Mouse (Mus musculus) urinary bladder, postnatal 25 days (tissue): ENCODE results near the gene Gpx4.

ENCODE experiments used
- DNase-seq: peaks from one replicate; pipeline ENCODE4 v3.0.0; 2022; ENCODE audit warnings: low spot score

Gene Gpx4

GRCm38 (mm10) chr10:80047041-80047565, at the start of gene Gpx4:
TSS of gene Gpx4 (plus strand) at chr10:80047166.
- DNase-seq = no peak

- no peak for DNase-seq
Measured at GRCm38 (mm10) chr10:79997819-79998218, 49.1 kb upstream of the Gpx4 start.

DNA sequence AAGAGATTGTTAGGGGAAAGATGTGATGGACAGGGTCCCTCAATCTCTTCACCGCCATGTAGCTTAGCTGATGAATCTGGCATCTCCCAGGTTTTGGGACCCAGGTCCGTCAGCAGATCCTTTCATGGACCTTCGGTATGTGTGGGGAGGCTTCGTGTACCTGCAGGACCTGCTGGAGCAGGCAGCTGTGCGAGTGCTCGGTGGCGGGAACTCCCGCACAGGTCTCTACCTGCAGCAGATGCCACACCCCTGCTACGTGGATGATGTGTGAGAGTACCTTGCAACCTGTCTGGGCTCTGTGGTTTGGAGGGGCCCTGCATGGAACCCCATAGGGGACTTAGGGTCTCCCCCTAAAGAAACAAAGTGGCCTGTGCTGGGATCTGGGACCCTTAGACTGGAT, 45.0 kb upstream of the Gpx4 start:
- DNase-seq = no peak

GRCm38 (mm10) chr10:80002829-80003228, 44.1 kb upstream of the Gpx4 start:
- DNase-seq = no peak

- DNase-seq = no peak
Measured at GRCm38 (mm10) chr10:80003374-80004232, 43.4 kb upstream of the Gpx4 start.

- no peak for DNase-seq
Measured at GRCm38 (mm10) chr10:80004233-80004705, 42.7 kb upstream of the Gpx4 start.

DNA sequence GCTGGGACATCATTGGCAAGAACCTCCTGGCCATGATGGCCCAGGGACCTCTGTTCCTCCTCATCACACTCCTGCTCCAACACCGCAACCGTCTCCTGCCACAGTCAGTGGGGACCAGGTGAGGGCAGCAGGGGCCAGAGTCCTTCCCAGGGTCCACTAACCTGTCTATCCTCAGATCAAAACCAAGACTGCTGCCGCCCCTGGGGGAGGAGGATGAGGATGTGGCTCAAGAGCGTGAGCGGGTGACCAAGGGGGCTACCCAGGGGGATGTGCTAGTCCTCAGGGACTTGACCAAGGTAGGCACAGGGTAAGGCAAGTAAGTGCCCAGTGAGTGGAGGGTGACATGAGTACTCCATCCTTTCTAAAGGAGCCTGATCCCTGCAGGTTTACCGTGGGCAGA, 35.2 kb upstream of the Gpx4 start:
- DNase-seq = no peak

DNA sequence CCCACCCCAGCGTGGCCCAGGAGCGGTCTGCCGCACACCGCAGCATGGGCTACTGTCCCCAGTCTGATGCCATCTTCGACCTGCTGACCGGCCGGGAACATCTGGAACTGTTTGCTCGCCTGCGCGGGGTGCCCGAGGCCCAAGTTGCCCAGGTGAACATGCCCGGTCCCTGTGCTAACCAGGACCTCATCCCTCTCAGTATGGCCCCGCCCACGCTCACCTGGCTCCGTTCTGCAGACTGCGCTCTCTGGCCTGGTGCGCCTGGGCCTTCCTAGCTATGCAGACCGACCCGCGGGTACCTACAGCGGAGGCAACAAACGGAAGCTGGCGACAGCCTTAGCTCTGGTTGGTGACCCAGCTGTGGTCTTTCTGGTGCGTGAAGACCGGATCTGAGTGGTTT, 33.4 kb upstream of the Gpx4 start:
- no peak for DNase-seq

DNA sequence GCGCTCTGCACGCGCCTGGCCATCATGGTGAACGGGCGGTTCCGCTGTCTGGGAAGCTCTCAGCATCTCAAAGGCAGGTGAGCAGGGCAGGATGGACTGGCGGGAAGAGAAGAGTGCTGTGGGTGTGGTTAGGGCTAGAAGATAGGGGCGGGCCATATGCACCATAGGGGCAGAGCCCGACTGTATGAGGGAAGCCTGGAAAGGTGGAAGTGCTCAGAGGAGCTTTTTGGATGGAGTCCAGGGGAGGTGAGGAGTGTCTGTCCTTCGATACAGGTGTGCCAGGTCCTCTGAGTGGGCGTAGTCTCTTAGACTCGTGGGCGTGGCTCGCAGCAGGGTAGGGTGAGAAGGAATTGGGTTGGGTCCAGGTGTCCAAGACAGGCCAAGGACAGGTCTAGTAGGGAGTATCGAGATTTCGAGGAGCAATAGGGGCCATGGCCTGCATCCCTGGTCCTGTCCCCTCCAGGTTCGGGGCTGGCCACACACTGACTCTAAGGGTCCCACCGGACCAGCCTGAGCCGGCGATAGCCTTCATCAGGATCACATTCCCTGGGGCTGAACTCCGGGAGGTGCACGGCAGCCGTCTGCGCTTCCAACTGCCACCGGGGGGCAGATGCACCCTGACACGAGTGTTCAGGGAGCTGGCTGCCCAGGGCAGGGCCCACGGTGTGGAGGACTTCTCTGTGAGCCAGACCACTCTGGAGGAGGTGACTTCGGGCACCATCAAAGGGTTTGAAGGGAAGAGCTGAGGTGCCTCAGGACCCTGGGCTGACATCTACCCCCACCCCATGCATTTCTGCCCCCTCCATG, 32.3 kb upstream of the Gpx4 start:
- no peak for DNase-seq

DNA sequence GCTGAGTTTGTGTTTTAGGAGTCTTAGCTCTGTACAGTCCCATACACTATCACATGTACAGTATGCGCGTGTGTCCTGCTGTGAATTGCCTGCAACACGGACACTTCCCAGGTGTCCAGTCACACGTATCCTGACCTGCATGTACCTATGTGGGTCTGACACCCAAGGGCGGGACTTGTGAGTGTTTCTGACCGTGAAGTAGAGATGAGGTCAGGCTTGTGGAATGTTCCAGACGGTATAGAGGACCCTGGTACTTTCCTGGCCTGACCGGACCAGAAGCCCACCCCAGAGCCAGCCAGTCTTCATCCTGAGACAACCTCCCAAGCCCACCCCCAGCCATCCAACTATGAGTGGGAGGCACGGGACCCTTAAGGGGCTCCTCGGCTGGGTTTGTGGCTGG, 31.4 kb upstream of the Gpx4 start:
- DNase-seq = no peak

DNA sequence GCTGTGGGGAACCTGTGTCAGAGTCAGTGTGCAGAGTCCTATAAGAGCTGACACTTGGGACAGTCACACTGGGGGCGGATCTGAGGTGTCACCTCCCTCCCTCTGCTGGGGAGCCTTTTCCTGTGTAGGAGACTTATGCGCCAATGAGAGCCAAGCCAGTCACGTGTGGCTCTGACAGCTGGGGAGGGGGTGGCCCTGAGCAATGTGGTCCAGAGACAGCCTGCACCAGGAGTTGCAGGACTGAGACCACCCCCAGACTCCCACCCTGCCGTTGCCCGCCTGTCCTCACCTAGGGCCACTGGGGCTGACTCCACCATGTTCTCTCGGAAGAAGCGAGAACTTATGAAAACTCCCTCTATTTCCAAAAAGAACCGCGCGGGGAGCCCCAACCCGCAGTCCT, 30.5 kb upstream of the Gpx4 start, which contains the start of gene Arhgap45:
Arhgap45 (plus strand) TSS at position 143 of the 400 bp plus-strand sequence.
- DNase-seq = no peak

DNA sequence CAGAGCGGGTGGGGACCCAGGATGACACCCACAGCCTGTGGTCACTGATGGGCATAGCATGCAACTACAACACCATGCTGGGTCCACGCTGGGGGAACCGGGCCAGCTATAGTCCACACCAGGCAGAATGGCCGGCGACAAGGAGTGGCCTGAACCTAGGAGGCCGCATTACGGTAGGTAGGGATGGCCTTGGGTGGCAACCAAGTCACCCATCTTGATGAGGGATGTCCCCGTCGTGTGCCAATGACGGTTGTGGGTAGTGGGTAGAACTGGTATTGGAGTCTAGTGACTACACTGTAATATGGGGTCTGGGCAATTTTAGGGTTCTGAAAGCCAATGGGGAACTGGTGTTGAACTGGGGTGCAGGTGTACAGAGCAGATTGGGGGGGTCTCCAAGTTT, 30.0 kb upstream of the Gpx4 start:
- DNase-seq = no peak

DNA sequence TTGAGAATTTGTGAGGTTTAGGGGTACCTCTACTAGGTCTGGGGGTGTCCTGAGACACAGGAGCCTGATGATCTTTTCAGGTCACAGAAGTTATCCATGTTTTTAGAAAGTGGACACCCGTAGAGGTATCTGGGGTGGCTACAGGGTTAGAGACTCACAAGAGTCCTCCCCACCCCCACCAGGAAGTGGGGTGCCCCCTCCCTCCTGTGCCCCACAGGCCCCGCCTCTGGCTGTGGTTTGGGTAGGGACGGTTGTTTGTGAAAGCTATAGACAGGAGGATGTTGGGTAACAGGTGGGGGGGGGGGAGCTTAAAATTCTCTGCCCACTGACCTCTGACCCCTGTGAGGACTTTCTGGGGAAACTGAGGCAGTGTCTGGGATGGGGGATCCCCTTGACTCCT, 29.6 kb upstream of the Gpx4 start:
- DNase-seq = no peak

GRCm38 (mm10) chr10:80017771-80018170, 29.2 kb upstream of the Gpx4 start:
- no peak for DNase-seq

- DNase-seq = no peak
Measured at GRCm38 (mm10) chr10:80018739-80019297, 28.1 kb upstream of the Gpx4 start.

- DNase-seq = no peak
Measured at GRCm38 (mm10) chr10:80019471-80020131, 27.4 kb upstream of the Gpx4 start.

GRCm38 (mm10) chr10:80020191-80020590, 26.8 kb upstream of the Gpx4 start:
- no peak for DNase-seq

DNA sequence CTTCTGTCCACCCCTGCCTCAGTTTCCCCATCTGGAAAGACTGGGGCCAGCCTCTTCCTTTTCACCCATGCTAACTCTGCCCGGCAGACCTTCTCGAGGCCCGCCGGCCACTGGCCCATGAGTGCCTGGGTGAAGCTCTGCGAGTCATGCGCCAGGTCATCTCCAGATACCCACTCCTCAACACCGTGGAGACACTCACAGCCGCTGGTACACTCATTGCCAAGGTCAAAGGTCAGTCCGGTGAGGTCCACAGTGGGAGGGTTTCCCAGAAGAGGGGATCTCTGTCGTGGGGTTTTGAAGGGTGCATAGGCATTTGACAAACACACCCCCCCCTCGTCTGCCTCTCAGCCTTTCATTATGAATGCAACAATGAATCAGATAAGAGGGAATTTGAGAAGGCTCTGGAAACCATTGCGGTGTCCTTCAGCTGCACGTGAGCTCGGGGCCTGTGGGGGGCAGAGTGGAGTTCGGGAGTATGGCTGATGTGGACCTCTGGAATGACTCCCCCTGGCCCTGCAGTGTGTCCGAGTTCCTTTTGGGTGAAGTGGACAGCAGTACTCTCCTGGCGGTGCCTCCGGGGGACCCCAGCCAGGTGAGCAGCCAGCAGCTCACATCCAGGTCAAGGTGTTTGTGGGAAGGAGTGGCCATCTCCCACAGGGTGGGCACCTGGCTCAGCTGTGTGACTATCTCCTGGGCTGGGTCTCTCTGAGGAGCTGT, 26.2 kb upstream of the Gpx4 start:
- DNase-seq = no peak

DNA sequence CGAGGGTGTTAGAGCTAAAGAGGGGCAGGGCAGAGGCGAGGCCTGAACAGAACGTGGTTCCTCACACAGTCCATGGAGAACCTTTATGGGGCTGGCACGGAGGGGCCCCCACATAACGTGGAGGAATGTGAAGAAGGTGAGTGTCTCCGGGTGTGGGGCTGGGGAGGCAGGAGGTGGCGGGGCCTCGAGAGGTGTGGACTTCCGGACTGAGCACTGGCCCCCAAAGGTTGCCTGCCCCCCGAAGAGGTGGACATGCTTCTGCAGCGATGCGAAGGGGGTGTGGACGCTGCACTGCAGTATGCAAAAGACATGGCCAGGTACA, 25.7 kb upstream of the Gpx4 start:
- no peak for DNase-seq

- no peak for DNase-seq
Measured at GRCm38 (mm10) chr10:80022164-80022563, 24.8 kb upstream of the Gpx4 start.

- no peak for DNase-seq
Measured at GRCm38 (mm10) chr10:80022806-80023205, 24.2 kb upstream of the Gpx4 start.
